Mouse (Mus musculus) G1E (cell line): ENCODE data around the gene Glod4.

ENCODE experiments used
- CTCF ChIP-seq: IDR thresholded peaks from 2 replicates; pipeline ENCODE4 v1.5.1; 2012; ENCODE audit warnings: low read depth, low read length, inconsistent platforms, mixed read lengths
- GATA1 ChIP-seq: IDR thresholded peaks from 2 replicates; pipeline ENCODE4 v1.6.1; 2012; ENCODE audit warnings: borderline replicate concordance, low read length, inconsistent platforms, mixed read lengths

DNA sequence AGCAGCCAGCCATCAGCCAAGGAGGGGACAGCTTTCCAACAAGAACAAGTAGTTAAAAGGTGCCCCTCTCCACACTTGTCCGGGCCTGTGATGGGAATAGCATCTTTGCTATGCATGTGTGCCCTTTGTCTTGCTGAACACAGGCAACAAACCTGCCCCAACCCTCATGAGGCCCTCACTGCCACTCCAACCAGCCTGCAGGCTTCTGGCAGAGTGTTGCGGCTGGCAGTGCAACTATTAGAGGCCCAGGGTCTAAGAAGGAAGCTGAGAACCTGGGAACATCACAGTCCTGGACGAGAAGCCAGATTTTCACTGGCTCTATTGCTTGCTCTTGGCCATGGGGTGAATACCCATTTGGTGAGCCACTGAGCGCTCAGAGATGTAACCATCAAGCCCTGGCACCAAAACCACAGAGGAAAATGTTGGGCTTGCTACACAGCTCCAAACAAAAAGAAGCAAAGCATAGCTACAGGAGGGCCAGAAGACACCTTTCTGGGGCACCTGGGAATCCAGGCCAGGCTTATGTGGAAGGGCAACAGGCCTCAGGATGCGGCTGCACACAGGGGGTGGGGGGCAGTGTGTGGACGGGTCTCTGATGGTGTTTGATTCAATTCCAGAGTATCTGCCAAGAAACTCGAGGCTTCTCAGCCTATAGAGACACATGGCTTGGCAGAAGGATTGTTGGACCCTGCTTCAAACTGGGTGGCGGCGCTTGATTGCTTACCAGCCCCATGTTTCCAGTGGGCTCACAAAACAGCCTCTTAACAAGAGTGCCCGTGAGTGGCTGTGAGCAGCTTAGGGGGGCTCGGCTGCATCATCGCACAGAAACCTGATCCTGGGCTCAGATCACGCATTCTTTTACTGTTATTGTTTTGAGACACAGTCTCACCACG lies 35.7 kb upstream of the Glod4 start:
- TF ChIP-seq GATA1 (no peak), CTCF (no peak)
